Mouse (Mus musculus) ES-Bruce4 (cell line): Measurements from ENCODE around the gene Slc2a1. TPM values are rescaled to one million over a fixed set of nuclear protein-coding genes. Genes with fewer than 3 reads are reported as not detected.

Source experiments
- H3K27ac ChIP-seq: 2 replicates; pipeline ENCODE4 v1.5.1; 2012; ENCODE audit warnings: low read length, inconsistent platforms; ENCODE audit not compliant: insufficient read depth
- H3K27me3 ChIP-seq: 2 replicates; pipeline ENCODE4 v1.6.1; 2012; ENCODE audit warnings: mild to moderate bottlenecking, low read length, inconsistent platforms; ENCODE audit not compliant: control insufficient read depth, poor library complexity, insufficient read depth, severe bottlenecking
- H3K36me3 ChIP-seq: 2 replicates; pipeline ENCODE4 v1.6.1; 2012; ENCODE audit warnings: inconsistent platforms, mild to moderate bottlenecking, low read length, moderate library complexity; ENCODE audit not compliant: control insufficient read depth, poor library complexity, insufficient read depth, severe bottlenecking
- H3K4me1 ChIP-seq: one replicate; pipeline ENCODE4 v1.8.1; 2011; ENCODE audit warnings: low read length; ENCODE audit not compliant: control insufficient read depth, insufficient read depth
- H3K4me3 ChIP-seq: 2 replicates; pipeline ENCODE4 v1.5.1; 2011; ENCODE audit warnings: low read depth, mild to moderate bottlenecking, low read length
- H3K9ac ChIP-seq: 2 replicates; pipeline ENCODE4 v1.6.1; 2012; ENCODE audit warnings: low read depth, mild to moderate bottlenecking, inconsistent platforms; ENCODE audit not compliant: poor library complexity, severe bottlenecking
- H3K9me3 ChIP-seq: replicated peaks from 2 replicates; pipeline ENCODE4 v1.6.1; 2012; ENCODE audit warnings: mild to moderate bottlenecking, low read length, inconsistent platforms; ENCODE audit not compliant: control insufficient read depth, poor library complexity, insufficient read depth, severe bottlenecking
- CTCF ChIP-seq: IDR thresholded peaks from one replicate; pipeline ENCODE4 v1.8.1; 2011; ENCODE audit warnings: low read depth, low read length
- EP300 ChIP-seq: IDR thresholded peaks from 2 replicates; pipeline ENCODE4 v1.6.1; 2011; ENCODE audit warnings: low read depth, low read length; ENCODE audit not compliant: insufficient read depth
- POLR2A ChIP-seq: IDR thresholded peaks from one replicate; pipeline ENCODE4 v1.8.1; 2011; ENCODE audit warnings: low read length; ENCODE audit not compliant: insufficient read depth
- polyA plus RNA-seq: library from polyadenylated mRNA; stranded (reverse); fragments of >200 nt; gene quantifications from 2 replicates; pipeline ENCODE4 v1.2.4, GENCODE M21; 2011; ENCODE audit warnings: low read depth; ENCODE audit not compliant: missing spikeins, insufficient read depth, insufficient read length

The Slc2a1 gene
- polyA plus RNA-seq, 1 experiment: 682 TPM

DNA sequence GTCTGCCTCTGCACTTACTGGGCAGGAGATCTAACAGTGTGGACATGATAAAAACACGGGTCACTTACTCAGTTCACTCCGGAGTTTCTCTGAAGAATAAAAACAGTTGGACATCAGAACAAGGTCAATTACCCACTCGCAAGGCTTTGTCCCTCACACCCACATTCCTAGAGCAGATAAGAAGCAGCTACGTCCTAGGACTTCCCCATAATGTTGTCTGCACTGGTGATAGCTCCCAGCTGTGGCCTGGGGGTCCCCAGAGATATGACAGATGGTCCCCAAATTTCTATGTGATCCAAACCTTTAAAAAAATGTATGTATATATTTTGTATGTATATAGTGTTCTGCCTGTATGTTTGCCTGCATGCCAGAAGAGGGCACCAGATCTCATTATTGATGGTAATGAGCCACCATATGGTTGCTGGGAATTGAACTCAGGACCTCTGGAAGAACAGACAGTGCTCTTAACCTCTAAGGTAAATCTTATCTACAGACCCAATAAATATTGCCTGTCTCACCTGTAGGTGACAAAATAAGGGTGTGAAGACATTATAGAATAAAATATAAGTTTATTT, 71.7 kb downstream of the Slc2a1 start:
- no peak overlapping the region for H3K9ac ChIP-seq
- no peak overlapping the region for H3K4me3 ChIP-seq
- no peaks in the 10 kb centered on the region for H3K4me1 ChIP-seq
- no peaks in the 10 kb centered on the region for H3K9me3 ChIP-seq
- TF ChIP-seq POLR2A (no peak), EP300 (no peak), CTCF (no peak)
- no peaks in the 10 kb centered on the region for H3K27me3 ChIP-seq
- no peak overlapping the region for H3K27ac ChIP-seq
- no peaks in the 10 kb centered on the region for H3K36me3 ChIP-seq

DNA sequence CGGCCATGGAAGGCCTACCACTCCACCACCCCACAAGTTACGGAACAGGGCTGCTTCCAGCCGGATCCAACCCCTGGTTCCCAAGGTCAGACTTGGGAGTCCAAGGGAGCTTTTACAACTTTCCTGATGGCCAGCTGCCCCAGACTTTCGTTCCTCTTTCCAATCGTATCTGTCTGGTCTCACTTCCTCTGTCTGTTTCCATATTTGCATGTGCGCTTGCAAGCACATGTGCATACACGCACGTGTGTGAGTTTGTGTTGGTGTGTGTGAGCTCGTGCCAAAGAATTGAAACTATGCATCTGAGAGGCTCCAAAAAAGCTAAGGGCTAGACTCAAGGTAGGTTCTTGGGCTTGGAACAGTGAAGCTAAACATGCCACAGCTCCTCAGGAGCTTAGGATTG, 72.9 kb downstream of the Slc2a1 start:
- TF ChIP-seq EP300 (no peak), POLR2A (no peak), CTCF (no peak)
- Histone ChIP-seq H3K4me1 (no peaks in the 10 kb centered on the region), H3K4me3 (no peak overlapping the region), H3K27ac (no peak overlapping the region), H3K9ac (no peak overlapping the region), H3K27me3 (no peaks in the 10 kb centered on the region), H3K36me3 (no peaks in the 10 kb centered on the region), H3K9me3 (no peaks in the 10 kb centered on the region)

GRCm38 (mm10) chr4:119183525-119183924, 75.0 kb downstream of the Slc2a1 start:
- H3K4me3 ChIP-seq: no peak overlapping the region
- no peak overlapping the region for H3K27ac ChIP-seq
- H3K9me3 ChIP-seq: no peaks in the 10 kb centered on the region
- H3K4me1 ChIP-seq: no peaks in the 10 kb centered on the region
- TF ChIP-seq POLR2A (no peak), EP300 (no peak), CTCF (no peak)
- no peaks in the 10 kb centered on the region for H3K36me3 ChIP-seq
- H3K9ac ChIP-seq: no peak overlapping the region
- H3K27me3 ChIP-seq: no peaks in the 10 kb centered on the region

DNA sequence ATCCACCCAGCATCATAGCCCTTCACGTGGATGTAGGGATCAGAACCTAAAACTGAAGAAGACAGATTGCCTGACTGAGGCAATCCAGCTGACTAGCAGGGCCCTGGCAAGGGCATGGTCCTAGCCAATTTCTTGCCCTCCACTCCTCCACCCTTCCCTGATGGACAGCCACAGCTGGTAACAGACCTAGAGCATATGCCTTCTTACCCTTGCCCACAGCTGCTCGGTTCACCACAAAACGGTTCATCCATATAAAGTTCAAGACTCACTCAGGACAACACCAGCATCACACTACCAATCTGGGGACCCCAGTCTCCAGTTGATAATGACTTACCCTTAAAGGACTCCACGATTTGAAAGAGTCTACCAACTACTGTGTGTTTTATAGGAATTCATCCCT, 77.3 kb downstream of the Slc2a1 start:
- H3K4me3 ChIP-seq: no peak overlapping the region
- no peaks in the 10 kb centered on the region for H3K4me1 ChIP-seq
- TF ChIP-seq EP300: no peak
- TF ChIP-seq CTCF: no peak
- no peak for TF ChIP-seq POLR2A
- H3K9ac ChIP-seq: no peak overlapping the region
- no peaks in the 10 kb centered on the region for H3K36me3 ChIP-seq
- H3K27ac ChIP-seq: no peak overlapping the region
- no peaks in the 10 kb centered on the region for H3K27me3 ChIP-seq
- H3K9me3 ChIP-seq: no peaks in the 10 kb centered on the region

Other genes with a start within 250 kb of the Slc2a1 start
- not detected in 2 replicates for gene Olfr1331, start 244.1 kb upstream of the Slc2a1 start, polyA plus RNA-seq
- 0.24 TPM in 1 of 2 replicates, not detected in the other for gene Olfr1330, start 220.1 kb upstream of the Slc2a1 start, polyA plus RNA-seq
- not detected in 2 replicates for gene Olfr1329, start 191.2 kb upstream of the Slc2a1 start, polyA plus RNA-seq
- not detected in 2 replicates for gene Olfr1328, start 170.1 kb upstream of the Slc2a1 start, polyA plus RNA-seq
- not detected in 2 replicates for gene Lao1, start 147.1 kb upstream of the Slc2a1 start, polyA plus RNA-seq
- gene Zfp691, start 65.5 kb downstream of the Slc2a1 start, polyA plus RNA-seq: 12.3 and 14.8 TPM in 2 replicates
- 0.37 and 0.52 TPM in 2 replicates for gene Ermap, start 81.3 kb downstream of the Slc2a1 start, polyA plus RNA-seq
- gene Svbp, start 86.6 kb downstream of the Slc2a1 start, polyA plus RNA-seq: 34.2 and 39.1 TPM in 2 replicates
- 0.73 TPM in 1 of 2 replicates, not detected in the other for gene Tmem269, start 109.5 kb downstream of the Slc2a1 start, polyA plus RNA-seq
- gene AU022252, start 124.0 kb downstream of the Slc2a1 start, polyA plus RNA-seq: 20.7 and 21.0 TPM in 2 replicates
- gene P3h1, start 124.2 kb downstream of the Slc2a1 start, polyA plus RNA-seq: 25.8 and 30.0 TPM in 2 replicates
- gene Cldn19, start 146.7 kb downstream of the Slc2a1 start, polyA plus RNA-seq: 0.15 and 0.35 TPM in 2 replicates
- gene Ybx1, start 185.9 kb downstream of the Slc2a1 start, polyA plus RNA-seq: 1,520 and 1,534 TPM in 2 replicates
- gene Ppih, start 211.8 kb downstream of the Slc2a1 start, polyA plus RNA-seq: 135 and 148 TPM in 2 replicates